Mouse (Mus musculus): Measurements from ENCODE around the gene Vmn2r22. TPM values are rescaled to one million over a fixed set of nuclear protein-coding genes. Genes with fewer than 3 reads are reported as not detected.
A peak's percentile ranks its signal among the peaks of the same experiment; 100 is the strongest.
"Not testable (repeated sequence)": the region's sequence is repeated elsewhere in the genome, so short reads cannot be mapped to it uniquely, and the experiment has no call there.

Vmn2r22 gene
- polyA plus RNA-seq (2014; fragmentation: Nextera tagmentation; extraction: Ambion mirVana) = not detected in 2 replicates

DNA sequence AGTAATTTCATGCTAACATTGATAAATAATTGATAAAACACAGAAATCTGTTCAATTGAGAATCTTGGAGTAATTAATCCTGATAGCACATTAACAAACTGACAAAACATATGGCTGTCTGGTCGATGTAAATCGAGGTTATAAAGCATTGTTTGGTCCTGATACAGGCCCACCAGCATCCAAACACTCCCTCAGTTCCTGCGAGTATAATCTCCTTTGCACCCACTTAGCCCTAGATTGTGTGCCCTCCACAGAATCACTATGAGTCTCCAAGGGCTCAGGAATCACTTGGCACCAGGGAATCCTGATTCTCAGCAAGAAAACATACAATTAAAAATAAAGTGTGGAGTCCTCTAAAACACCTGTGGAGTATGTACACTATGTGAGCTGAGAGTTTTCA lies at the start of gene Vmn2r22:
TSS of gene Vmn2r22 (minus strand) at position 101 of the 400 bp plus-strand sequence.
- not testable (repeated sequence) for H3K27ac ChIP-seq (ENCODE audit: low read depth); H3K4me2 ChIP-seq; DNase-seq; ATAC-seq (ENCODE audit: insufficient read depth); H3K4me1 ChIP-seq (ENCODE audit: insufficient read depth); H3K4me3 ChIP-seq (ENCODE audit: low read depth, low read length); H3K27me3 ChIP-seq (ENCODE audit: insufficient read depth, low read length); H3K9me3 ChIP-seq (ENCODE audit: low read depth, low read length); H3K36me3 ChIP-seq (ENCODE audit: insufficient read depth); H3K9ac ChIP-seq
- 52% methylated on average over 3 of the region's 3 CpGs for WGBS

GRCm38 (mm10) chr6:123697213-123697612 lies 46.7 kb upstream of the Vmn2r22 start:
- no peak overlapping the region for H3K9ac ChIP-seq

GRCm38 (mm10) chr6:123696639-123697038 lies 46.1 kb upstream of the Vmn2r22 start:
- not testable (repeated sequence) for H3K4me1 ChIP-seq (ENCODE audit: insufficient read depth); ATAC-seq (ENCODE audit: insufficient read depth); H3K27me3 ChIP-seq (ENCODE audit: insufficient read depth, low read length); H3K4me3 ChIP-seq (ENCODE audit: low read depth, low read length); H3K27ac ChIP-seq (ENCODE audit: low read depth); H3K4me2 ChIP-seq; DNase-seq; H3K9ac ChIP-seq; H3K36me3 ChIP-seq (ENCODE audit: insufficient read depth); H3K9me3 ChIP-seq (ENCODE audit: low read depth, low read length)
- WGBS = 41% methylated on average over 1 of the region's 1 CpGs

More at GRCm38 (mm10) chr6:123697213-123697612, 46.7 kb upstream of the Vmn2r22 start:
- ATAC-seq (ENCODE audit: insufficient read depth) (no peak), DNase-seq (no peak)
- Histone ChIP-seq H3K27ac (ENCODE audit: low read depth) (no peak overlapping the region), H3K36me3 (ENCODE audit: insufficient read depth) (no peaks in the 10 kb centered on the region), H3K4me1 (ENCODE audit: insufficient read depth) (no peaks in the 10 kb centered on the region), H3K27me3 (ENCODE audit: insufficient read depth, low read length) (no peaks in the 10 kb centered on the region), H3K4me3 (ENCODE audit: low read depth, low read length) (no peak overlapping the region), H3K9me3 (ENCODE audit: low read depth, low read length) (no peaks in the 10 kb centered on the region), H3K4me2 (no peak overlapping the region)
- TF ChIP-seq CTCF (IDR thresholded peaks at IDR 0.05; ENCODE audit: low read depth) = no peak

GRCm38 (mm10) chr6:123657040-123657439 lies 6.5 kb upstream of the Vmn2r22 start:
- Histone ChIP-seq H3K4me2 (no peak overlapping the region), H3K36me3 (ENCODE audit: insufficient read depth) (no peaks in the 10 kb centered on the region), H3K9ac (no peak overlapping the region), H3K4me1 (ENCODE audit: insufficient read depth) (no peaks in the 10 kb centered on the region), H3K27ac (ENCODE audit: low read depth) (no peak overlapping the region), H3K27me3 (ENCODE audit: insufficient read depth, low read length) (no peaks in the 10 kb centered on the region), H3K9me3 (ENCODE audit: low read depth, low read length) (no peaks in the 10 kb centered on the region), H3K4me3 (ENCODE audit: low read depth, low read length) (no peak overlapping the region)
- ATAC-seq (ENCODE audit: insufficient read depth) (no peak), DNase-seq (peak; percentile 22)
- peak; percentile 18; the same call in 1 of the 2 replicates for TF ChIP-seq CTCF (IDR thresholded peaks at IDR 0.05; ENCODE audit: low read depth)
- WGBS = 45% methylated on average over 6 of the region's 6 CpGs

DNA sequence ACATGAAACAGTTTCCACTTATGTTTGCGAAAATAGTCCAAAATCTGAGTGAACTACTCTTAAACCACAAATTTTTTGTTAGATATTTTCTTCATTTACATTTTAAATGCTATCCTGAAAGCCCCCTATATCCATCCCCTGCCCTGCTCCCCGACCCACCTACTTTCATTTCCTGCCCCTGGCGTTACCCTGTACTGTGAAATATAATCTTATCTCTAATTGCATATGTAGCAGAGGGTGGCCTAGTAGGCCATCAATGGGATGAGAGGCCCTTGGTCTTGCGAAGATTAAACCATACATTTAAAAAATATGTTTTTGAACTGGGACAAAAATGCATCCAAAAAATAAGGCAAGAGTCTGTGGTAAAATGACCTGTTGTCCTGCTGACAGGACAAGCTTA lies 11.1 kb downstream of the Vmn2r22 start:
- H3K4me1 ChIP-seq (ENCODE audit: insufficient read depth); ATAC-seq (ENCODE audit: insufficient read depth); H3K27ac ChIP-seq (ENCODE audit: low read depth); H3K9me3 ChIP-seq (ENCODE audit: low read depth, low read length); H3K4me3 ChIP-seq (ENCODE audit: low read depth, low read length); H3K27me3 ChIP-seq (ENCODE audit: insufficient read depth, low read length); H3K4me2 ChIP-seq; H3K36me3 ChIP-seq (ENCODE audit: insufficient read depth); H3K9ac ChIP-seq; DNase-seq: not testable (repeated sequence)
- 58% methylated on average over 4 of the region's 4 CpGs for WGBS

DNA sequence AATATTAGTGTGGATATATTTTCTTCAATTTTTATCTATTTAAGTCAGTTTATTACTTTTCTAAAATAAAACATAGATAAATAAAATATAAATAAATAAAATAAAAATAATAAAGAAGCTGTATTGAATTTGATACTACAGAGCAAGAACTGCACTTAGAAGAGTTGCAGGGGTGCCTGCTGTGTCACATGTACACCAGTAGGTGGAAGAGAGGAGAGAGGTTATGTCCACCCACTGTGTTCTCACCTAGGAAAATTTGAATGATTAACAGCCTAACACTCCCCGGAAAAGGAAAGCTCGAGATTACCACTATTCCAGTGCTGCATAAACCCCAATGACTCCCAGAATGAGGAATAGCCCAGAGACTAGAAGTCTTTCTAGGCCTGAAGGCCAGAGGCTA lies 26.7 kb downstream of the Vmn2r22 start:
- not testable (repeated sequence) for H3K9ac ChIP-seq; ATAC-seq (ENCODE audit: insufficient read depth); H3K4me2 ChIP-seq; H3K36me3 ChIP-seq (ENCODE audit: insufficient read depth); H3K4me3 ChIP-seq (ENCODE audit: low read depth, low read length); H3K27me3 ChIP-seq (ENCODE audit: insufficient read depth, low read length); H3K27ac ChIP-seq (ENCODE audit: low read depth); H3K4me1 ChIP-seq (ENCODE audit: insufficient read depth); DNase-seq; H3K9me3 ChIP-seq (ENCODE audit: low read depth, low read length)
- WGBS = no CpG with 5 or more reads among the region's 2 CpGs

GRCm38 (mm10) chr6:123588368-123588767 lies 62.2 kb downstream of the Vmn2r22 start:
- not testable (repeated sequence) for H3K27me3 ChIP-seq (ENCODE audit: insufficient read depth, low read length); DNase-seq; H3K36me3 ChIP-seq (ENCODE audit: insufficient read depth); H3K4me1 ChIP-seq (ENCODE audit: insufficient read depth); H3K27ac ChIP-seq (ENCODE audit: low read depth); H3K4me3 ChIP-seq (ENCODE audit: low read depth, low read length); H3K4me2 ChIP-seq; H3K9ac ChIP-seq; ATAC-seq (ENCODE audit: insufficient read depth); H3K9me3 ChIP-seq (ENCODE audit: low read depth, low read length)
- no CpG with 5 or more reads among the region's 5 CpGs for WGBS

- H3K4me1 ChIP-seq (ENCODE audit: insufficient read depth); H3K4me3 ChIP-seq (ENCODE audit: low read depth, low read length); ATAC-seq (ENCODE audit: insufficient read depth); H3K27me3 ChIP-seq (ENCODE audit: insufficient read depth, low read length); H3K9me3 ChIP-seq (ENCODE audit: low read depth, low read length); H3K9ac ChIP-seq; H3K36me3 ChIP-seq (ENCODE audit: insufficient read depth); H3K4me2 ChIP-seq; H3K27ac ChIP-seq (ENCODE audit: low read depth); DNase-seq: not testable (repeated sequence)
- WGBS = no CpG with 5 or more reads among the region's 2 CpGs
Measured at GRCm38 (mm10) chr6:123587796-123588328, 62.7 kb downstream of the Vmn2r22 start.

DNA sequence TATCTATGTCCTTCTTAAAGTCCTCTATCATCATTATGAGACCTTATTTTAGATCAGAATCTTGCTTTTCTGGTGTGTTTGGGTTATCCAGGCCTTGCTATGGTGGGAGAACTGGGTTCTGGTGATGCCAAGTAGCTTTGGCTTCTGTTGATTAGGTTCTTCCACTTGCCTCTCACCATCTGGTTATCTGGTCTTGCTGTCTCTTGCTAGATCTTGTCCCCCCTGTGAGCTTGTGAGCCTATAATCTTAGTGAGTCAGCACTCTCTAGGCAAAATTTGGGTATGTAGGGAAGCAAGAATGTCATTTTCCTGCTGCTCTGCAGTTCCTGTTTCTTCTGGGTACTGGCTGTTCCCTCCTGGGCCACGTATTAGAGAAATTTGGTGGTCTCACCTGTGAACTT lies 66.5 kb downstream of the Vmn2r22 start:
- H3K27ac ChIP-seq (ENCODE audit: low read depth); H3K4me2 ChIP-seq; H3K36me3 ChIP-seq (ENCODE audit: insufficient read depth); H3K4me1 ChIP-seq (ENCODE audit: insufficient read depth); H3K9me3 ChIP-seq (ENCODE audit: low read depth, low read length); H3K4me3 ChIP-seq (ENCODE audit: low read depth, low read length); H3K9ac ChIP-seq; H3K27me3 ChIP-seq (ENCODE audit: insufficient read depth, low read length); ATAC-seq (ENCODE audit: insufficient read depth); DNase-seq: not testable (repeated sequence)
- no CpG with 5 or more reads among the region's 1 CpGs for WGBS

DNA sequence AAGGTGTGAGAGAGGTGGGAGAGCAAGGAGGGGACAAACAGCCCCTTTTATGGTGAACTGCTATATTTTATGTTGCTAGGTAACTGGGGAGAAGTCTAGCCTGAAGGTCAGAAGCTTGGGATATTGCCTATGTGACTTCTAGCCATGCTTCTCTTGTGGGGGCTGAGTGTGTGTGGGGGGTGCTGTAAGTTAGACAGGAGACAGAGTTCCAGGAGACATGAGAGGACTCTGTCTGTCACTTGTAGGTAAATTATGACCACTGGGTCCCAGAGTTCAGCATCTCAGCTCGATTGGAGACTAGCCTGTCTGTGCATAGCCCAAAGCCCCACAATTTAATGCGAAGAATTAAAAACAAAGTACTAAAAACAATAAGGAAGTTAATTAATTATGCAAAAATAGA lies 75.8 kb downstream of the Vmn2r22 start:
- no CpG with 5 or more reads among the region's 2 CpGs for WGBS
- ATAC-seq (ENCODE audit: insufficient read depth); H3K27me3 ChIP-seq (ENCODE audit: insufficient read depth, low read length): not testable (repeated sequence)

More for the DNA sequence above, 75.8 kb downstream of the Vmn2r22 start:
- not testable (repeated sequence) for H3K36me3 ChIP-seq (ENCODE audit: insufficient read depth); H3K4me1 ChIP-seq (ENCODE audit: insufficient read depth); DNase-seq; H3K4me2 ChIP-seq; H3K9ac ChIP-seq; H3K27ac ChIP-seq (ENCODE audit: low read depth); H3K4me3 ChIP-seq (ENCODE audit: low read depth, low read length); H3K9me3 ChIP-seq (ENCODE audit: low read depth, low read length)
